Mouse (Mus musculus) ES-CJ7 (cell line): ENCODE data around the gene Ints5.
"Not testable (repeated sequence)": the region's sequence is repeated elsewhere in the genome, so short reads cannot be mapped to it uniquely, and the experiment has no call there.

Source experiments
- DNase-seq: peaks from one replicate; pipeline ENCODE4 v3.0.0; 2011; ENCODE audit warnings: low read depth, low spot score

Ints5 gene

DNA sequence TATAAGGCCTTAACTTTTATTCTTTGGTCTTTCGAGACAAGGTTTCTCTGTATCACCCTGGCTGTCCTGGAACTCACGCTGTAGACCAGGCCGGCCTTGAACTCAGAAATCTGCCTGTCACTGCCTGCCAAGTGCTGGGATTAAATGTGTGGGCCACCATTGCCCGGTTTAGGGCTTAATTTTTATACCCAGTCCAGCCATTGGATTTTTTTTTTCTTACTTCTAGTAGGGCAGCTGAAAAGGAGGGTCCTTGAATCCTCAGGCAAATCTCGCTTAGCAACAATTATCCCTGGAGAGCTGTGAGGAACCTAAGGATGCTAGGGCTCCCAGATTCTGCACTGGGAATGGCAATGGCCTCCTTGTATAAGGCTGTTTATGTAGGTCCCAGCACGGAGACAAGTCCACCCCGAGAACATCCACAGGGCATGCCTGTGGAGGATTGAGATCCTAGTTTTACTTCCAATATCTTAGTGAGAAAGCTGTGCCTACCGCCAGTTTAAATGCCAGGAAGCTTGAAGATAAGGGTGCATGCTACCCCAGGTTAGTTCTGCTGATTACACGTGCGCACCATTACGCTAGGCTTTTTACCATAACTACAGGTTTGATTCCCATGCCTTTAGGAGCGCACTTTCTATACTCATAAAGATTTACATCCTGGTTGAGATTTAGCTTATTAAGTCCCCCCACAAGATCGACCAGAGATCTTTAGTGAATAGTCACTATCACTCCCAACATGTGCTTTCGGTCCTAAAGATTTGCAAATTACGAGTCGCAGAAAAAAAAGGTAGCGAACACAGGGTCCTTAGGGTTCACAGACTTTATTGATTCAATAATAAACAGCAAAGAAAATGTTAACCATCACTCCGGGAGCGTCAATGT, 5.0 kb upstream of the Ints5 start:
- DNase-seq = no peak

DNA sequence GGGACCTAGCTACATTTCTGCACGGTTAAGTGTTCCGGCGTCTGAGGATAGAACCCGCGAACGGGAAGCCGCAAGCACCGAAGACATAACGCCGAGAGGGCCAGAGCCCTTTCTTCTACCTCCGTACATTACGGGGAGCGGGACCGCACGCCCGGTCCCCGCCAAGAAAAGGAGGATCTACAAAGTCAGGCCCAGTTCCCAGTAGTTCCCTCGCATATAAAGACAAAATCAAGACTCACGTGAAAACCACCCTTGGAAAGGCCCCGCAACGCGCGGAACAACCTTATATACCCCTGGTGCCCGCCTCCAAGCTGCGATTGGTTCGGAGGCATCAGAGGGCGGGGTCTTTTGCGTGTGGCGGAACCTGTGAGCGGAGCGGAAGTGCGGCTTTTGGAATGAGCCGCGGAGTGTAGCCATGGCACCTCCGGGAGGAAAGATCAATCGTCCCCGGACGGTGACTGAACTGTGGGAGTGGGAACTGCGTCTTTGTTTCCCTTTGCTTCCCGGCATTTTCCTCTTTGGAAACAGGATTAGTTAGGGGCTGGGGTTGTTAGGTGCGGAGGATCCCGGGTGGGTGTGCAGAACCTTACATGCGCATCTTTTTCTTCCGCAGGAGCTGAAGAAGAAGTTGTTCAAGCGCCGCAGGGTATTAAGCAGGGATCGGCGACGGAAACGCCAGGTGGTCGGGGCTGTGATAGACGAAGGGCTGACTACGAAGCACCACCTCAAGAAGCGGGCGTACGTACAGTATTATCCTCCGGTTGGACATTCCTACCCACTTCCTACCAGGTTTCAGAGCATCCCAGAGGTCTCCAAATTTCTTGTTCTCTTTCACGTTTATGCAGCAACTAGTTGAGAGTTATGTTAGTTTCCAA, 4.1 kb upstream of the Ints5 start, which contains the start of the genes 1810009A15Rik and Gm49416:
Gene 1810009A15Rik (plus strand): TSS at position 343 of the 875 bp plus-strand sequence.
Gene Gm49416 (plus strand): TSS at position 416 of the 875 bp plus-strand sequence.
- DNase-seq = peak; percentile 98

DNA sequence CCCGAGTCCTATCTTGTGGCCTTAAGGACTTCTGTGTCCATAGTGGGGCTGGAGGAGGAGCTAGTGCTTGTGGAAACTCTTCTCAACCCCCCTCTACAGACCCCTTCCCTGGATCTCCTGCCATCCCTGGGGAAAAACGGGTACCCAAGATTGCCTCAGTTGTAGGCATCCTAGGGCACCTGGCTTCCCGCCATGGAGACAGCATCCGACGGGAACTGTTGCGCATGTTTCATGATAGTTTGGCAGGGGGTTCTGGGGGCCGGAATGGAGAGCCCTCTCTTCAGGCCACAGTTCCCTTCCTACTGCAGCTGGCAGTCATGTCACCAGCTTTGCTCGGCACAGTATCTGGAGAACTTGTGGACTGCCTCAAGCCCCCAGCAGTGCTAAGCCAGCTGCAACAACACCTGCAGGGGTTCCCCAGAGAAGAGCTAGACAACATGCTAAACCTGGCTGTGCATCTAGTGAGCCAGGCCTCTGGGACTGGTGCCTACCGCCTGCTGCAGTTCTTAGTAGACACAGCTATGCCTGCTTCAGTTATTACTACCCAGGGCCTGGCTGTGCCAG, 2.7 kb downstream of the Ints5 start:
- no peak for DNase-seq

DNA sequence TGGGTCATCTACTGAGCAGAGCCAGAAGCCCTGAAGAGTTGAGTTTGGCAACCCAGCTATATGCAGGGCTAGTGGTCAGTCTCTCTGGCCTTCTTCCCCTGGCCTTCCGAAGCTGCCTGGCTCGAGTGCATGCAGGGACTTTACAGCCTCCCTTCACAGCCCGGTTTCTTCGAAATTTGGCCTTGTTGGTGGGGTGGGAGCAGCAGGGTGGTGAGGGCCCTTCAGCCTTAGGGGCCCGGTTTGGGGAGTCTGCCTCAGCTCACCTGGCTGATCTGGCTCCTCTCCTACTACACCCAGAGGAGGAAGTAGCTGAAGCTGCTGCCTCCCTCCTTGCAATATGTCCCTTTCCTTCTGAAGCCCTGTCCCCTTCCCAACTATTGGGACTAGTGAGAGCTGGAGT, 3.4 kb downstream of the Ints5 start:
- not testable (repeated sequence) for DNase-seq

DNA sequence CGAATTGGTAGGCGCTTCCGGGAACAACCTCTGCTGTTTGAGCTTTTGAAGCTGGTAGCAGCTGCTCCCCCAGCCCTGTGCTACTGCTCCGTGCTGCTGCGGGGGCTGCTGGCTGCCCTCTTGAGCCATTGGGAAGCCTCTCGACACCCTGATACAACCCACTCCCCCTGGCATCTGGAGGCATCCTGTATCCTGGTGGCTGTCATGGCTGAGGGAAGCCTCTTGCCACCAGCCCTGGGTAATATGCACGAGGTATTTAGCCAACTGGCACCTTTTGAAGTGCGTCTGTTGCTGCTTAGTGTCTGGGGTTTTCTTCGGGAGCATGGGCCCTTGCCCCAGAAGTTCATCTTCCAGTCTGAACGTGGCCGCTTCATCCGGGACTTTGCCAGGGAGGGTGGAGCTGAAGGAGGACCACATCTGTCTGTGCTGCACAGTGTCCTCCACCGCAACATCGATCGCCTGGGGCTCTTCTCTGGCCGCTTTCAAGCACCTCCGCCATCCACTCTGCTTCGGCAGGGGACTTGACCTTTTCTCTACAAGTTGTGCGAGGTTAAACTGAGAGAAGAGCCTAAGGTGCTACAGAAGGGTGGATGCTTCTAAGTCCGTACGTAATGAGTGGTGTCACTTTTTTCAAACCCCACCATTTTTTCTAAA, 4.5 kb downstream of the Ints5 start:
- peak; percentile 54 for DNase-seq

DNA sequence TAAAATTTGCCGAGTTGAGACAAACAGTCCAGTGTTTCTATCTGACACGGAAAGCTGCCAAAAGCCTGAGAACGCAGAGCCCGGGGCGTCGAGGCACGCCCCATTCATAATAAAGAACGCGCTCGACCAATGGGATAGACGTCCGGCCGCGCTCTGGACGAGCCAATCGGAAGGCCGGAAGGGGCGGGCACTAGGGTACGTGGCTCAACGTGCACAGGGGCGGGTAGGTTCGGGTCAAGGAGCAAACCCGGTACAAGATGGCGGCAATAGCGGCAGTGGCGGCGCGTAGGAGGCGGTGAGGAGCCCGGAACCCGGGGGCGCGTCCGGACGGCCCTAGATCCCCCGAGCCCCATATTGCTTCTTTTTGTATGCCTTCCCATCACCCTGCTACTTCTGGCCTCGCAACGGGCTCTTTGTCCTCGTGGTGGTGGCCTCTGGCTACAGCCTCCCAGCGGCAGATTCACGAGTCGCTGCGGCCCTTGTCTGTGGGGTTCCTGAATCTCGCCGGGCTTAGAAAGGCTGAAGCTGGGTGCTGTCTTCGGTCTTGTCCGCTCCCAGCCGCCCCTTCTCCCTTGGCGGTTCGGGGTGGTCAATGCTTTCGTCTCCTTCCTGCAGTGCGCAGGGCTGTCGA, 5.2 kb downstream of the Ints5 start, which contains the start of gene Ganab:
Gene Ganab (plus strand): TSS at position 207 of the 631 bp plus-strand sequence.
- DNase-seq = peak; percentile 95

DNA sequence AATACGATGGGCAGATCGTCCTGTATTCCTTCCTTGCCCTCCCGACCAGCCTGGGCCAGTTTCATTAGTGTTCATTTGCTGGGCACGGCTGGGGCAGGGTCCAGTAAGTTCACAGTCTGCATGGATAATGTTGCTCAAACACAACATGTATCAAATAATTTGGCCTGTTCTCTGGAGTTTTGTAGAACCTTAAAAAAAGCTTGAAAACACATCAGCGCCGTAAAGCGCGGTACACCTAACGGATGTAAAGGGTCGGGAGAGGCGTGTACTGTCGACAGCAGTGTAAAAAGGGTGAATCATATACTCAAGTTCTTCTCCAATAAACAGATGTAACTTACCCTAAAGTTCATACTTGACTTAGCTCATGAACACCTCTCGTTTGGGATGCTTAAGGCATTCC, 5.8 kb downstream of the Ints5 start:
- DNase-seq = no peak

DNA sequence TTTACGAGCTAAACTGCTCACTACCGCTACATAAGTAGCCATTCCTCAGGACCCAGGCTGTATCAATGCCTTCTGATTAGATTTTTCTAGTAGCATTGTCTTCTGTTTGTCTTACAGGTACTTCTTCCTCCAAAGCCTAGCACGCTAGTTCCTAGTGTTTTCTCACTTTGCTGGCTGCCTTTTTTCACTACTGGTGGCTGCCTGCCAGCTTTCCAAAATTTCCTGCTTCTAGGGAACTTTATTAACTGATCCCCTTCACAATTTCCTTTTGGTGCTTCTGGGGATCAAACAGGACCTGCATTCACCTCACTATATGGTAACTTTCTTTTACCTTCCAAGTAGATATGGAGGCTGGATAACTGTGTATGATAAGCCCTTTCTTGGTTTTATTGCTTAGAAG, 6.3 kb downstream of the Ints5 start:
- no peak for DNase-seq

DNA sequence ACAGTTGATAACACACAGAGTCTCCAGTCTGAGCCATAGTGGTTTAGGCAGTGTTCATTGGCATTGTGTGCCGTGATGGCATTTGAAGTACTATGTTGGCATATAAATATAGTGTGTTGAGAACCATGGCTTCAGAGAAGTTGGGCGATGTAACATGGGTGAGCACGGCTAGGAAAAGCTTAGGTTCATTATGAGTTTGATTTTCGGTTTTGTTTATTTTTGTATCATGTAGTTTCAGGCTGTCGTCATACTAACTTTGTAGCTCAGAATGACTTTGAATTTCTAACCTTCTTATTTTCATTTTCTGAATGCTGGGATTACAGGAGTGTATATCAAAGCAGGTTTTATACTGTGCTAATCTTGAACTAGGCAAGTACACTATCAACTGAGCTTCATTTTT, 10.6 kb downstream of the Ints5 start:
- no peak for DNase-seq

DNA sequence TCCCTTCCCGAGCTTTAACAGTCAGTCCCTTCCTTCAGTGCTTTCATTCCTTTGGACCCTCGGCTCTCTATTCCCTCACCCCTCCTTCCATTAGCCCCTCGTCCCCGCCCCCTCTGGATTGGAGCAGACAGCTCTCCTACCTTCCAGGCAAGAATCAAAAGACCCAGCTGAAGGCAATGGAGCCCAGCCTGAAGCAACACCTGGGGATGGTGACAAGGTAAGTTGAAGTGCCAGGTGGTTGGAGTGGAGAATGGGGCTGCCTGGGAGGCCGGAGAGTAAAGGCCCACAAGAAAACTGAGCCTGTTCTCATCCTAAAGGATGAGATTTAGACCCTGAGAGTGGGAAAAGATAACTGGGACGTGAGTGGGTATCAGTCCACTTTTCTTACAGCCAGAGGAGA, 15.7 kb downstream of the Ints5 start:
- DNase-seq = no peak

DNA sequence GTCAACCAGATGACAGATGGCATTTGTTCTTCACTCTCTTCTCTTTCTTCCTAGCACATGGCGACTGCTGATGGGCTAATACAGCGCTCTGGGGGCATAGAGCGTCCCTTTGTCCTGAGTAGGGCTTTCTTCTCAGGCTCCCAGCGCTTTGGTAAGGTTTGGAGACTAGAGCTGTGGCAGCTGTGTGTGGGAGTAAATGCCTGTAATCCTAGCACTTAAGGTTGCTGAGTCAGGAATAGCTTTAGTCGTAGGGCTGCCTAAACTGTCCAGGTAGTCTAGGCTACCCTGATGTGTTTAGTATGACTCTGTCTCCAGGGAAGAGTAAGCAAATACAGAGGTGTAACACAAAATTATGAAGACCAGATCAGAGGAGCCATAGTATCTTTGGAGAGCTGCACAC, 19.0 kb downstream of the Ints5 start:
- no peak for DNase-seq

DNA sequence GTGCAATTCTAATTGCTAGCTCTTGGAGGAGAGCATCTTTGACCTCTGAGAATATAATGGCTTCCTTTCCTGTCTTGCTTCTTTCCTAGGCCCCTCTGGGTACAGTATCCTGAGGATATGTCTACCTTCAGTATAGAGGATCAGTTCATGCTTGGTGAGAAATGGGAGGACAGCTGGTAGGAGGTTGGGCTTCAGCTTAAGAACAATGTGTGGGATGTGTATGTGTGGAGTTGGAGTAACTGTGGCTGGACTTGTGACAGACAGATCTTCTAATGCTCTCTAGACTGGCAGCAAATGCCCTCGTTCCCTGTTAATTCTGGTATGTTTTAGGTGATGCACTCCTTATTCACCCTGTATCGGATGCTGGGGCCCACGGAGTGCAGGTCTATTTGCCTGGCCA, 21.4 kb downstream of the Ints5 start:
- DNase-seq = no peak

DNA sequence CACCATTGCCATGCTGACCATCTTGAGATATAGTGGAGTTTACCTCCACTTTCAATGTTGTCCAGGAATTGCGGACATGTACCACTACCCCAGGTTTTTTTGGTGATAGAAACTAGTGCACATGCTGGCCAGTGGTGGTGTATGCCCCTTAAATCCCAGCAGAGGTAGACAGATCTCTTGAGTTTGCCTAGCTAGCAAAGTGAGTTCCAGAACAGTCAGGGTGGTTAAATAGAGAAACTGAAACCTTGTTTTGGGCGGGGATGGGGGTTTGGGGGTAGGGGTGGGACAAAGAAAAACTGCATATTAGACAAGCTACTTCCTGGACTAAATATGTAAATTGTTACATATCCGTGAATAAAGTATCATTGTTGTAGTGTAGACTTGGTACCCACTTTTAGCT, 26.2 kb downstream of the Ints5 start:
- DNase-seq = no peak

DNA sequence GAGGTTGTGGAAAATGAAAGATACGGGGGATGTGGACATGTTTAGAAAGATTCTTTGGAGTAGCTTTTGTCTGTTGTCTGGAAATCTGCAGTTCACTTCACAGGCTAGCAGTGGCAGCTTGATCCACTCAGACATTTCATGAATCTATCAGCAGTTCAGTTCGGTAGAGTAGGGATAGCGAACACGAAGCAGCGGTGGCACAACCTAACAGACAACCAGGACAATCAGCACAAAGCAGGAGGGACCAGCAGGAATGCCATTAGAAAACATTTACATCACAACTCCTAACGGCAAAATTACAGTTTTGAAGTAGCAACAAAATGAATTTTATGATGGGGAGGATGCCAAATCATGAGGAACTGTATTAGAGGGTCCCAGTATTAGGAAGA, 26.9 kb downstream of the Ints5 start:
- no peak for DNase-seq

DNA sequence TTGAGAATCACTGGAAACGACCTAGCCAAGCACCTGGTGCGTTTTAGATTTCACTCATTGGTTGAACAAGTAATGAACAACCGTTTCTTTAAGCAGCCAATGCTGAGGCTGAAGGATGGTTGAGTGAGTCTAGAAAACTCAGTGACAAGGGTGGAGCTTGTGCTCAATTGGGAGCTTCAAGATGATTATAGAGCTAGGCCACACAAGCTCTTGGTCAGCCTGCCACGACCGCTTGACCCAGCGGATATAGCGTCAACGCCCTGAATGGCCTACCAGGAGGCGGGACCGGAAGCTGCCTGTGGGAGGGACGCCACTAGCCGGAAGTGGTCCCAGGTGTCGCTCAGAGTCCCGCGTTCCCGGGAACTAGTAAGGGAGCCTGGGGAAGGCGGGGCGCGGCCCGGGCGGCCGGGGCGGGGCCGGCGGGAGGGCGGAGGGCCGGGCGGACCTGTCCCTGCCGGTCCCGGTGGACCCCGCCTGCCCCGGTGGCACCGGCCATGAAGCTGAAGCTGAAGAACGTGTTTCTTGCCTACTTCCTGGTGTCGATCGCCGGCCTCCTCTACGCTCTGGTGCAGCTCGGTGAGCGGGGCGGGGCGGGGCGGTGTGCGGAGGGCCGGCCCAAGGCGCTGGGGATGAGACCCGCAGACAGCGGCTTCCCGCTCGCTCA, 27.4 kb downstream of the Ints5 start, which contains the start of gene B3gat3:
Gene B3gat3 (plus strand): TSS at position 302 of the 664 bp plus-strand sequence.
- DNase-seq = peak; percentile 91

DNA sequence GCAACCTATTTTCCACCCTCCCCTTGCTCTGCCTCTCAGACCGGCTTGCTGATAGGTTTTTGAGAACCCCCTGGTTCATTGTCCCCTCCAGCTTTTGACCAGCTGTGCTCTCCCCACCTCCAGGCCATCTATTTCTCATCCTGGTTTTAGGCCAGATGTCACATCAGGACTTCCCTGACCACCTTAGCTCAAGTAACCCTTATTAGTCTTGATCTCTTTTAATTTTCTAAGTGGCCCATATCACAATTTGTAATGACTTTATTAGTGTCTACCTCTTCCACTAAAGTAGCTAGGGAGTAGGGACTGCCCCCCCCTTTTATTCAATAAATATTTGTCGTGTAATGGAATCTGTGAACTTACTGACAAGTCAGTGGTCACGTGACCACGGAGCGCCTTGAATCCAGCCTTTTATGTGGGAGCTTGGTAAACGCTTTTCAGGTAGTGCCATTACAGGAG, 28.1 kb downstream of the Ints5 start:
- peak; percentile 67 for DNase-seq

DNA sequence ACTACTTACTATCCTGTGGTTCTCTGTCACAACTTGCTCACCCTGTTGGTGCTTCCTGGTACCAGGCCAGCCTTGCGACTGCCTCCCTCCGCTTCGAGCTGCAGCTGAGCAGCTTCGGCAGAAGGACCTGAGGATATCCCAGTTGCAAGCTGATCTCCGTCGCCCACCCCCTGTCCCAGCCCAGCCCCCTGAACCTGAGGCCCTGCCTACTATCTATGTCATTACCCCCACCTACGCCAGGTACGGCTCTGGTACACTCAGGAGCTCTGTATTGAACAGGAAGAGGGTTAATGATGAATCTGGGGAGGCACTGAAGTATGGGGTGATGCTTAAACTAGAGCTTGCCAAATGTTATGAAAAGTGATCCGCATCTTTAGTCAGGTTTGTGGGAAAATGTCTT, 28.9 kb downstream of the Ints5 start:
- no peak for DNase-seq

DNA sequence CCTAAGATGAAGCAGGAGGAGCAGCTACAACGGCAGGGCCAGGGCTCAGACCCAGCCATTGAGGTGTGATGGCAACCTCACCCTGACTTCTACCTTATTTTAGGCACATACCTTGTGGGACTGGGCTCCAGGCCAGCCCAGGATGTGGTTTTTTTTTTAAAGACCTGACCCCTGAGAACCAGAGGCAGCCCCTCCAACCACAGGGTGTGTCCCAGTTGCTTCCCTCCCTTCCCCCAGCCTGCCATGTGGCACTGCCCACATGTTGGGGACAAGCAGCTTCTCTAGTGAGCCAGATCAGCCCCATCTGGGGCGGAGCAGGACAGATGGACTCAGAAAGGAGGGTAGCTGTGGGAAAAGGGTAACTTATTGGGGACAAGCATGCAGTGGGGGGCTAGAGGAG, 34.0 kb downstream of the Ints5 start:
- no peak for DNase-seq

DNA sequence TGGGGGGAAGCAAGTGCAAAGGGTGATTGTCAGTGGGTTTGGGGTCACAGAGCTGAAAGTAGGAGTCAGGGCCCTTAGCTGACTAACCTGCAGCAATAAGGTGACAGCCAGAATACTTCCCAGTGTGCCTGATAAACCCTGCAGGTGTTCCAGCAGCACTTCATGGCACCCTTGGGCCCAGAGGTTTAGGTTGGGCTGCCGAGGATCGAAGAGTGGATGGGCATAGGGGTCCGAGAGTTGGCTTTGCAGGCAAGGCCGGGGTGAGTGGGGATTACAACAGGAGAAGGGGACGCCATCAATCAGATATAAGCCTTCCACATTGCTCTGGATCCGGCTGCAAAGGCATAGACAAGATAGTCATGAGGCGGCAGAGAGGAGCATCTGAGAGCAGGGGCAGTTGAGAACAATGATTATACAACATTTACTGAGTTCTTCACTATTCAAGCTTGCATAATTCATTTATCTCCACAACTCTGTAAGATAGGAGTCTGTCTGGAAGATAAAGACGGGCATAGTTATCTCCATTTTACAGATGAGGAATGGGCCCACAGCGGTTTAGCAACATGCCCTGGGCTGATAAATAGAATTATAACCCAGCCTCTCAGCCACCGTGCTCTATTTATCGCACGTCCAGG, 35.2 kb downstream of the Ints5 start:
- DNase-seq = no peak

DNA sequence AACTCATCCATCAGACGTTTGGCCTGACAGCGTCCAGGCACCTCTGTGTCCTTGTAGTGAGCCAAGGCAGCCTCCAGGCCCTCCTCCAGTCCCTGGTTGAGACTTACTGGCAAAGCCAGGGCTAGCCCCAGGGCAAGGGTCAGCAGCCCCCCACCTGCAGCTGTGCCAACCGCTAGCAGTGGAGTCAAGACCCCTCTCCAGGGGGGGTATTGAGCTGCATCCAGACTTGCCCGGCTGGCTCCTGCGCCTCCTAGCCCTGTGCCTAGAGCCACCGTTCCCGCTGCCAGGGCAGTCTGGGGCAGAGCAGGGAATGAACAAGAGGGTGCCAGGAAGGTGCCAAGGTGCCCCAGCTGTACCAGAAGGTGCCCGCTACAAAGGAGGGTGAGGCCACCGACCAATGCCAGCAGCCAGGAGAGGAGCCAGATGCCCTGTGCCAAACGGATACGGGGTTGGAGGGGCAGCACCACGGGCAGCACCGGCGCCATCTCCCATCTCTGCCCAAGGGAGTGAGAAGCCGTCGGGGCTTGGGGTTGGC, 36.0 kb downstream of the Ints5 start:
- no peak for DNase-seq
